Mouse (Mus musculus) common myeloid progenitor, adult 5-6 weeks (primary cell): ENCODE measurements around the gene Kcnc3. TPM values are rescaled to one million over a fixed set of nuclear protein-coding genes. Genes with fewer than 3 reads are reported as not detected.

Experiments
- ATAC-seq: replicated peaks from 2 replicates; pipeline ENCODE4 v1.8.0; 2016; ENCODE audit warnings: low read depth, mild to moderate bottlenecking, moderate TSS enrichment, inconsistent platforms; ENCODE audit not compliant: poor library complexity, severe bottlenecking
- total RNA-seq: library from RNA; stranded (forward); fragments of 200-1000, 187-1606 nt; gene quantifications from 2 replicates; pipeline ENCODE4 v1.2.3, GENCODE M21; 2017

The Kcnc3 gene
- total RNA-seq, 1 experiment from 2014 or later, result 1.1 TPM

DNA sequence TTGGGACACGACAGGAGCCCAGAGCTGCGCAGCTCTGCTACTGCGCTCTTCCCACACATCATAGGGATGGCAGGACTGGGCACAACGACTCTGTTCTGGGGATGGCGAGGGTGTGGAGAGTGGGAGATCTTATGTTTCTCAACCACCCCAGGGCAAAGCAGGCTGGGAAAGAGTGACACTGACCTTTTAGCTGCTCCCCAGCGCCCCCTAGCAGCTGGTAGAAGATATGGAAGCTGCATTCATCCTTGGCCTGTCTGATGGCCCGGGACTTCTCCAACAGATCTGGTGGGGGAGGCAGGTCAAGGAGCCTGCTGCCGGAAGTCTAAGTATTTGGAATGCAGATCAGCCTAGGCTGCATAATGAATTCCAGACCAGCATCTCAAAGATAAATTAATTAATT is 63.3 kb downstream of the Kcnc3 start:
- ATAC-seq, result peak; percentile 62

Other genes starting within 250 kb of the Kcnc3 start
- 0.58 and 0.64 TPM in 2 replicates for gene Syt3, start 206.6 kb upstream of the Kcnc3 start, total RNA-seq
- gene 1700008O03Rik, start 204.8 kb upstream of the Kcnc3 start, total RNA-seq, result 0.78 TPM in 1 of 2 replicates, not detected in the other
- gene Lrrc4b, start 161.6 kb upstream of the Kcnc3 start, total RNA-seq, result not detected in 2 replicates
- gene Aspdh, start 125.3 kb upstream of the Kcnc3 start, total RNA-seq, result not detected in 2 replicates
- gene Josd2, start 122.7 kb upstream of the Kcnc3 start, total RNA-seq, result 26.0 and 37.3 TPM in 2 replicates
- gene Emc10, start 94.1 kb upstream of the Kcnc3 start, total RNA-seq, result 29.5 and 38.8 TPM in 2 replicates
- 3.1 TPM in 1 of 2 replicates, not detected in the other for gene Fam71e1, start 94.1 kb upstream of the Kcnc3 start, total RNA-seq
- not detected in 2 replicates for gene Mybpc2, start 66.0 kb upstream of the Kcnc3 start, total RNA-seq
- not detected in 2 replicates for gene Spib, start 58.6 kb upstream of the Kcnc3 start, total RNA-seq
- 86.0 and 89.7 TPM in 2 replicates for gene Pold1, start 41.8 kb upstream of the Kcnc3 start, total RNA-seq
- gene Nr1h2, start 36.7 kb upstream of the Kcnc3 start, total RNA-seq, result 69.3 and 123 TPM in 2 replicates
- 43.4 and 48.5 TPM in 2 replicates for gene Napsa, start 18.3 kb upstream of the Kcnc3 start, total RNA-seq
- not detected in 2 replicates for gene Myh14, start 80.2 kb downstream of the Kcnc3 start, total RNA-seq
- not detected in 2 replicates for gene Izumo2, start 118.1 kb downstream of the Kcnc3 start, total RNA-seq
- gene Vrk3, start 157.7 kb downstream of the Kcnc3 start, total RNA-seq, result 40.0 and 44.7 TPM in 2 replicates
- 2.0 and 3.0 TPM in 2 replicates for gene Zfp473, start 160.4 kb downstream of the Kcnc3 start, total RNA-seq
- 130 and 136 TPM in 2 replicates for gene Nup62, start 225.4 kb downstream of the Kcnc3 start, total RNA-seq
- 0.55 and 0.73 TPM in 2 replicates for gene Il4i1, start 225.7 kb downstream of the Kcnc3 start, total RNA-seq
- gene Atf5, start 226.0 kb downstream of the Kcnc3 start, total RNA-seq, result 2.1 and 2.7 TPM in 2 replicates